Mouse (Mus musculus): Measurements from ENCODE around the gene Egfem1. TPM values are rescaled to one million over a fixed set of nuclear protein-coding genes. Genes with fewer than 3 reads are reported as not detected.

Gene Egfem1
- polyA plus RNA-seq, 1 experiment from 2014 or later, result 6.8 TPM

GRCm38 (mm10) chr3:29366907-29367306, 285.1 kb downstream of the Egfem1 start:
- Histone ChIP-seq H3K27me3 (ENCODE audit: control insufficient read depth, insufficient read depth, low read depth, low read length) (no peaks in the 10 kb centered on the region), H3K9ac (ENCODE audit: low read depth, low read length) (no peak overlapping the region), H3K4me3 (ENCODE audit: low read depth, low read length) (no peak overlapping the region), H3K4me1 (ENCODE audit: control insufficient read depth, insufficient read depth, low read length) (0 out of 2 replicates have a peak, but pooled peaks cover 3% of the 10 kb centered on the region), H3K36me3 (ENCODE audit: control insufficient read depth, insufficient read depth, low read length) (no peaks in the 10 kb centered on the region), H3K4me2 (ENCODE audit: low read length) (peak overlapping the region; percentile 1; the same call in 1 of the 2 replicates), H3K27ac (ENCODE audit: low read length) (no peak overlapping the region), H3K9me3 (replicated peaks; ENCODE audit: control insufficient read depth, low read length, poor library complexity, severe bottlenecking) (no peaks in the 10 kb centered on the region)
- 21% methylated on average over 8 of the region's 8 CpGs for WGBS
- ATAC-seq, result peak; percentile 67; the same call in 1 of the 2 replicates

- Histone ChIP-seq H3K4me1 (ENCODE audit: control insufficient read depth, insufficient read depth, low read length) (0 out of 2 replicates have a peak, but pooled peaks cover 3% of the 10 kb centered on the region), H3K9me3 (replicated peaks; ENCODE audit: control insufficient read depth, low read length, poor library complexity, severe bottlenecking) (no peaks in the 10 kb centered on the region), H3K36me3 (ENCODE audit: control insufficient read depth, insufficient read depth, low read length) (no peaks in the 10 kb centered on the region), H3K9ac (ENCODE audit: low read depth, low read length) (no peak overlapping the region), H3K4me2 (ENCODE audit: low read length) (no peak overlapping the region), H3K27ac (ENCODE audit: low read length) (no peak overlapping the region), H3K4me3 (ENCODE audit: low read depth, low read length) (no peak overlapping the region), H3K27me3 (ENCODE audit: control insufficient read depth, insufficient read depth, low read depth, low read length) (no peaks in the 10 kb centered on the region)
- no peak for ATAC-seq
- WGBS, result 79% methylated on average over 5 of the region's 5 CpGs
Measured at GRCm38 (mm10) chr3:29370519-29370918, 288.7 kb downstream of the Egfem1 start.

- 0 out of 2 replicates have a peak, but pooled peaks have one; percentile 32 for ATAC-seq
- Histone ChIP-seq H3K4me3 (ENCODE audit: low read depth, low read length) (no peak overlapping the region), H3K4me2 (ENCODE audit: low read length) (no peak overlapping the region), H3K9me3 (replicated peaks; ENCODE audit: control insufficient read depth, low read length, poor library complexity, severe bottlenecking) (no peaks in the 10 kb centered on the region), H3K27me3 (ENCODE audit: control insufficient read depth, insufficient read depth, low read depth, low read length) (no peaks in the 10 kb centered on the region), H3K27ac (ENCODE audit: low read length) (no peak overlapping the region), H3K4me1 (ENCODE audit: control insufficient read depth, insufficient read depth, low read length) (no peaks in the 10 kb centered on the region; the same call in 1 of the 2 replicates), H3K9ac (ENCODE audit: low read depth, low read length) (no peak overlapping the region), H3K36me3 (ENCODE audit: control insufficient read depth, insufficient read depth, low read length) (no peaks in the 10 kb centered on the region)
- WGBS, result 36% methylated on average over 2 of the region's 2 CpGs
Measured at GRCm38 (mm10) chr3:29381255-29381654, 299.4 kb downstream of the Egfem1 start.

- H3K36me3 ChIP-seq (ENCODE audit: control insufficient read depth, insufficient read depth, low read length), result no peaks in the 10 kb centered on the region
- no peak for ATAC-seq
- no peaks in the 10 kb centered on the region for H3K9me3 ChIP-seq (replicated peaks; ENCODE audit: control insufficient read depth, low read length, poor library complexity, severe bottlenecking)
- no peak overlapping the region for H3K4me3 ChIP-seq (ENCODE audit: low read depth, low read length)
- no peaks in the 10 kb centered on the region for H3K4me1 ChIP-seq (ENCODE audit: control insufficient read depth, insufficient read depth, low read length)
- no peaks in the 10 kb centered on the region for H3K27me3 ChIP-seq (ENCODE audit: control insufficient read depth, insufficient read depth, low read depth, low read length)
- H3K4me2 ChIP-seq (ENCODE audit: low read length), result no peak overlapping the region
- WGBS, result 85% methylated on average over 3 of the region's 3 CpGs
- no peak overlapping the region for H3K9ac ChIP-seq (ENCODE audit: low read depth, low read length)
- no peak overlapping the region for H3K27ac ChIP-seq (ENCODE audit: low read length)
Measured at GRCm38 (mm10) chr3:29399064-29399463, 317.2 kb downstream of the Egfem1 start.

GRCm38 (mm10) chr3:29421634-29422033, 339.8 kb downstream of the Egfem1 start:
- Histone ChIP-seq H3K9ac (ENCODE audit: low read depth, low read length) (no peak overlapping the region), H3K9me3 (replicated peaks; ENCODE audit: control insufficient read depth, low read length, poor library complexity, severe bottlenecking) (no peaks in the 10 kb centered on the region), H3K4me1 (ENCODE audit: control insufficient read depth, insufficient read depth, low read length) (no peaks in the 10 kb centered on the region), H3K36me3 (ENCODE audit: control insufficient read depth, insufficient read depth, low read length) (no peaks in the 10 kb centered on the region), H3K4me2 (ENCODE audit: low read length) (no peak overlapping the region), H3K27ac (ENCODE audit: low read length) (no peak overlapping the region), H3K27me3 (ENCODE audit: control insufficient read depth, insufficient read depth, low read depth, low read length) (no peaks in the 10 kb centered on the region), H3K4me3 (ENCODE audit: low read depth, low read length) (no peak overlapping the region)
- 93% methylated on average over 2 of the region's 2 CpGs for WGBS
- no peak for ATAC-seq

GRCm38 (mm10) chr3:29432109-29433091, 350.6 kb downstream of the Egfem1 start:
- peak overlapping the region; percentile 20 for H3K27ac ChIP-seq (ENCODE audit: low read length)
- no peaks in the 10 kb centered on the region for H3K36me3 ChIP-seq (ENCODE audit: control insufficient read depth, insufficient read depth, low read length)
- H3K27me3 ChIP-seq (ENCODE audit: control insufficient read depth, insufficient read depth, low read depth, low read length), result no peaks in the 10 kb centered on the region
- H3K9ac ChIP-seq (ENCODE audit: low read depth, low read length), result 0 out of 2 replicates have a peak overlapping the region, but pooled peaks have one; percentile 35
- ATAC-seq, result peak; percentile 84
- H3K4me2 ChIP-seq (ENCODE audit: low read length), result peak overlapping the region; percentile 24
- no peak overlapping the region for H3K4me3 ChIP-seq (ENCODE audit: low read depth, low read length)
- no peaks in the 10 kb centered on the region for H3K9me3 ChIP-seq (replicated peaks; ENCODE audit: control insufficient read depth, low read length, poor library complexity, severe bottlenecking)
- H3K4me1 ChIP-seq (ENCODE audit: control insufficient read depth, insufficient read depth, low read length), result peaks cover 13% of the 10 kb centered on the region
- WGBS, result 15% methylated on average over 10 of the region's 10 CpGs

GRCm38 (mm10) chr3:29443024-29443423, 361.2 kb downstream of the Egfem1 start:
- Histone ChIP-seq H3K4me3 (ENCODE audit: low read depth, low read length) (no peak overlapping the region), H3K4me1 (ENCODE audit: control insufficient read depth, insufficient read depth, low read length) (peaks cover 8% of the 10 kb centered on the region; the same call in 1 of the 2 replicates), H3K36me3 (ENCODE audit: control insufficient read depth, insufficient read depth, low read length) (no peaks in the 10 kb centered on the region), H3K27ac (ENCODE audit: low read length) (no peak overlapping the region), H3K9me3 (replicated peaks; ENCODE audit: control insufficient read depth, low read length, poor library complexity, severe bottlenecking) (no peaks in the 10 kb centered on the region), H3K9ac (ENCODE audit: low read depth, low read length) (no peak overlapping the region), H3K4me2 (ENCODE audit: low read length) (no peak overlapping the region), H3K27me3 (ENCODE audit: control insufficient read depth, insufficient read depth, low read depth, low read length) (no peaks in the 10 kb centered on the region)
- WGBS, result 92% methylated on average over 6 of the region's 6 CpGs
- ATAC-seq, result no peak

DNA sequence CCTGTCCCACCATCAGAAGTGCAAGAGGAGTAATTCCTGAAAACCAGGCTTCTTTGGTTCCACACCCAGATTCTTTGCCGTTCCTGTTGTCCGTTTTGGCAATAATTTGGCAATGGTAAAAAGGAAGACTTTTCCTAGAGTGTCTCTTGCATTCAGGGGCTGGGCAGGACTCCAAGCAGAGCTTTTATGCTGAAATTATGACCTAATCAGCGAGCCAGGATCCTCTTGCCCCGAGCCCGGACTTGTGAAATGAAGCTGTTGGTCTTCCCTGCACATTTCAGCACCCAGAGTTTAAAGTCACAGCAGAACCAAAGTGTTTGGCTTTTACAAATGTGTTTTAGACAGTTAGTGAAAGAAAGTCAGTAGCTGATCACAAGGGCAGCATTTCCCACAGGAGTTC, 362.8 kb downstream of the Egfem1 start:
- Histone ChIP-seq H3K4me3 (ENCODE audit: low read depth, low read length) (no peak overlapping the region), H3K4me1 (ENCODE audit: control insufficient read depth, insufficient read depth, low read length) (peaks cover 12% of the 10 kb centered on the region; the same call in 1 of the 2 replicates), H3K36me3 (ENCODE audit: control insufficient read depth, insufficient read depth, low read length) (no peaks in the 10 kb centered on the region), H3K27ac (ENCODE audit: low read length) (no peak overlapping the region), H3K4me2 (ENCODE audit: low read length) (no peak overlapping the region), H3K9me3 (replicated peaks; ENCODE audit: control insufficient read depth, low read length, poor library complexity, severe bottlenecking) (no peaks in the 10 kb centered on the region), H3K9ac (ENCODE audit: low read depth, low read length) (no peak overlapping the region), H3K27me3 (ENCODE audit: control insufficient read depth, insufficient read depth, low read depth, low read length) (no peaks in the 10 kb centered on the region)
- ATAC-seq, result no peak
- 49% methylated on average over 5 of the region's 5 CpGs for WGBS

GRCm38 (mm10) chr3:29446081-29446480, 364.3 kb downstream of the Egfem1 start:
- Histone ChIP-seq H3K9ac (ENCODE audit: low read depth, low read length) (no peak overlapping the region), H3K9me3 (replicated peaks; ENCODE audit: control insufficient read depth, low read length, poor library complexity, severe bottlenecking) (no peaks in the 10 kb centered on the region), H3K4me2 (ENCODE audit: low read length) (no peak overlapping the region), H3K4me1 (ENCODE audit: control insufficient read depth, insufficient read depth, low read length) (peaks cover 12% of the 10 kb centered on the region; the same call in 1 of the 2 replicates), H3K27me3 (ENCODE audit: control insufficient read depth, insufficient read depth, low read depth, low read length) (no peaks in the 10 kb centered on the region), H3K36me3 (ENCODE audit: control insufficient read depth, insufficient read depth, low read length) (no peaks in the 10 kb centered on the region), H3K4me3 (ENCODE audit: low read depth, low read length) (no peak overlapping the region), H3K27ac (ENCODE audit: low read length) (no peak overlapping the region)
- ATAC-seq, result no peak
- 56% methylated on average over 3 of the region's 3 CpGs for WGBS
